Mouse (Mus musculus): ENCODE results near the gene Proser1. TPM values are rescaled to one million over a fixed set of nuclear protein-coding genes. Genes with fewer than 3 reads are reported as not detected.

Gene Proser1
- polyA plus RNA-seq, 1 experiment from 2014 or later = 24.2 TPM

- H3K4me3 ChIP-seq = no peak overlapping the region
- H3K4me1 ChIP-seq (replicated peaks) = no peaks in the 10 kb centered on the region
- DNase-seq (ENCODE audit: low spot score) = no peak
- H3K27ac ChIP-seq = no peak overlapping the region
- no peaks in the 10 kb centered on the region for H3K27me3 ChIP-seq (ENCODE audit: insufficient read depth, poor library complexity, severe bottlenecking)
- H3K9me3 ChIP-seq = no peaks in the 10 kb centered on the region
- WGBS = 91% methylated on average over 4 of the region's 4 CpGs
- H3K36me3 ChIP-seq = peaks cover 12% of the 10 kb centered on the region; the same call in 1 of the 2 replicates
Measured at GRCm38 (mm10) chr3:53514221-53515065, 51.0 kb downstream of the Proser1 start.

- 93% methylated on average over 10 of the region's 10 CpGs for WGBS
- no peak for DNase-seq (ENCODE audit: low spot score)
Measured at GRCm38 (mm10) chr3:53522794-53523193, 59.3 kb downstream of the Proser1 start.

GRCm38 (mm10) chr3:53525737-53526136 lies 62.3 kb downstream of the Proser1 start:
- H3K4me1 ChIP-seq (replicated peaks) = no peaks in the 10 kb centered on the region; the same call in 1 of the 2 replicates
- DNase-seq (ENCODE audit: low spot score) = peak; percentile 77
- no peaks in the 10 kb centered on the region; the same call in 1 of the 2 replicates for H3K27me3 ChIP-seq (ENCODE audit: insufficient read depth, poor library complexity, severe bottlenecking)
- H3K36me3 ChIP-seq = peaks cover 3% of the 10 kb centered on the region; the same call in 1 of the 2 replicates
- H3K4me3 ChIP-seq = peak overlapping the region; percentile 44
- 21% methylated on average over 21 of the region's 21 CpGs for WGBS
- no peaks in the 10 kb centered on the region for H3K9me3 ChIP-seq
- no peak overlapping the region for H3K27ac ChIP-seq

More at GRCm38 (mm10) chr3:53522794-53523193, 59.3 kb downstream of the Proser1 start:
- Histone ChIP-seq H3K36me3 (peaks cover 8% of the 10 kb centered on the region), H3K27me3 (ENCODE audit: insufficient read depth, poor library complexity, severe bottlenecking) (no peaks in the 10 kb centered on the region; the same call in 1 of the 2 replicates), H3K4me1 (replicated peaks) (no peaks in the 10 kb centered on the region; the same call in 1 of the 2 replicates), H3K9me3 (no peaks in the 10 kb centered on the region), H3K27ac (no peak overlapping the region), H3K4me3 (no peak overlapping the region)

DNA sequence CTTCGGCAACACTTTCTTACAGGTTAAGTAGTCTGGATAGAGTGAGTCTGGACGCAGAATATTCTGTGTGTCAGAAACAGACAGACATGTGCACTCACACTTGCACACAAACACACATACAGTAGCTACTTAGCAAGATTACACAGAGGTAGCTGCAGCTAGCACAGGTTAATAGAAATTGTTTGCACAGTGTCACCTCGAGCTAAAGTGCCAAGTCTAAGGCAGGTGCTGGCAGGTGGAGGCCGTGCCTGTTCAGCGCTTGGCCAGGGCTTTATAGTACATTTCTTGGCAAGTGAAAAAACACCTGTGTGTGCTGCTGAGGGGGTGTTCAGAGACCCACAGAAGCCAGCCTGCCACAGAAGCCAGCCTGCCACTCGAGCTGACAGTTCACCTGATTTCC lies 66.8 kb downstream of the Proser1 start:
- H3K4me3 ChIP-seq = no peak overlapping the region
- no peaks in the 10 kb centered on the region; the same call in 1 of the 2 replicates for H3K4me1 ChIP-seq (replicated peaks)
- H3K27ac ChIP-seq = no peak overlapping the region
- peaks cover 5% of the 10 kb centered on the region; the same call in 1 of the 2 replicates for H3K36me3 ChIP-seq
- 90% methylated on average over 6 of the region's 6 CpGs for WGBS
- no peaks in the 10 kb centered on the region for H3K9me3 ChIP-seq
- no peaks in the 10 kb centered on the region; the same call in 1 of the 2 replicates for H3K27me3 ChIP-seq (ENCODE audit: insufficient read depth, poor library complexity, severe bottlenecking)
- DNase-seq (ENCODE audit: low spot score) = no peak

Other genes with a start within 250 kb of the Proser1 start
- gene Nhlrc3, start 334 bp upstream of the Proser1 start, polyA plus RNA-seq (2016; fragmentation: Nextera tagmentation; extraction: Ambion mirVana) = 9.3 and 9.9 TPM in 2 replicates
- gene Stoml3, start 25.0 kb downstream of the Proser1 start, polyA plus RNA-seq (2016; fragmentation: Nextera tagmentation; extraction: Ambion mirVana) = 0.09 TPM in 1 of 2 replicates, not detected in the other
- 3.5 and 6.0 TPM in 2 replicates for gene Frem2, start 193.7 kb downstream of the Proser1 start, polyA plus RNA-seq (2016; fragmentation: Nextera tagmentation; extraction: Ambion mirVana)

All from hindbrain, embryonic 10.5 days (tissue).